Mouse (Mus musculus): ENCODE measurements around the gene Ptprm. TPM values are rescaled to one million over a fixed set of nuclear protein-coding genes. Genes with fewer than 3 reads are reported as not detected.

The Ptprm gene
- polyA plus RNA-seq, 1 experiment from 2014 or later: 35.9 TPM

GRCm38 (mm10) chr17:67011836-67012583 lies 342.2 kb downstream of the Ptprm start:
- WGBS: 70% methylated on average over 6 of the region's 6 CpGs
- H3K9me3 ChIP-seq (ENCODE audit: low read length): no peaks in the 10 kb centered on the region
- no peak overlapping the region for H3K4me3 ChIP-seq (ENCODE audit: low read depth, low read length)
- ATAC-seq: no peak; the same call in 1 of the 2 replicates
- H3K27ac ChIP-seq (ENCODE audit: low read length): no peak overlapping the region
- no peak for DNase-seq (ENCODE audit: low spot score)
- TF ChIP-seq CTCF (IDR thresholded peaks at IDR 0.05) (no peak), EP300 (IDR thresholded peaks at IDR 0.05) (no peak)
- H3K4me1 ChIP-seq (ENCODE audit: insufficient read depth, low read depth, low read length): no peaks in the 10 kb centered on the region
- no peaks in the 10 kb centered on the region for H3K27me3 ChIP-seq (replicated peaks; ENCODE audit: insufficient read depth, low read length)
- no peaks in the 10 kb centered on the region for H3K36me3 ChIP-seq (ENCODE audit: insufficient read depth, low read length)
- no peak overlapping the region for H3K9ac ChIP-seq (replicated peaks; ENCODE audit: low read depth)
- no peak overlapping the region for H3K4me2 ChIP-seq (replicated peaks; ENCODE audit: low read depth, low read length)

- H3K4me2 ChIP-seq (replicated peaks; ENCODE audit: low read depth, low read length): no peak overlapping the region
- no peaks in the 10 kb centered on the region for H3K36me3 ChIP-seq (ENCODE audit: insufficient read depth, low read length)
- TF ChIP-seq EP300 (IDR thresholded peaks at IDR 0.05) (no peak), CTCF (IDR thresholded peaks at IDR 0.05) (no peak)
- no peak overlapping the region for H3K4me3 ChIP-seq (ENCODE audit: low read depth, low read length)
- H3K27ac ChIP-seq (ENCODE audit: low read length): no peak overlapping the region
- 87% methylated on average over 4 of the region's 4 CpGs for WGBS
- H3K9me3 ChIP-seq (ENCODE audit: low read length): no peaks in the 10 kb centered on the region
- H3K27me3 ChIP-seq (replicated peaks; ENCODE audit: insufficient read depth, low read length): no peaks in the 10 kb centered on the region
- H3K4me1 ChIP-seq (ENCODE audit: insufficient read depth, low read depth, low read length): no peaks in the 10 kb centered on the region
- H3K9ac ChIP-seq (replicated peaks; ENCODE audit: low read depth): no peak overlapping the region
- DNase-seq (ENCODE audit: low spot score) (no peak), ATAC-seq (no peak)
These were observed 344.1 kb downstream of the Ptprm start for GRCm38 (mm10) chr17:67010136-67010535.

GRCm38 (mm10) chr17:67008137-67008536 lies 346.1 kb downstream of the Ptprm start:
- H3K27me3 ChIP-seq (replicated peaks; ENCODE audit: insufficient read depth, low read length): no peaks in the 10 kb centered on the region
- H3K36me3 ChIP-seq (ENCODE audit: insufficient read depth, low read length): no peaks in the 10 kb centered on the region
- WGBS: 96% methylated on average over 9 of the region's 9 CpGs
- no peak overlapping the region for H3K27ac ChIP-seq (ENCODE audit: low read length)
- ATAC-seq: no peak
- no peak overlapping the region for H3K4me2 ChIP-seq (replicated peaks; ENCODE audit: low read depth, low read length)
- H3K9me3 ChIP-seq (ENCODE audit: low read length): no peaks in the 10 kb centered on the region
- TF ChIP-seq CTCF (IDR thresholded peaks at IDR 0.05) (no peak), EP300 (IDR thresholded peaks at IDR 0.05) (no peak)
- H3K4me1 ChIP-seq (ENCODE audit: insufficient read depth, low read depth, low read length): no peaks in the 10 kb centered on the region
- H3K4me3 ChIP-seq (ENCODE audit: low read depth, low read length): no peak overlapping the region
- no peak overlapping the region for H3K9ac ChIP-seq (replicated peaks; ENCODE audit: low read depth)
- DNase-seq (ENCODE audit: low spot score): no peak

- peak; percentile 69 for DNase-seq (ENCODE audit: low spot score)
- Histone ChIP-seq H3K27me3 (replicated peaks; ENCODE audit: insufficient read depth, low read length) (no peaks in the 10 kb centered on the region), H3K27ac (ENCODE audit: low read length) (no peak overlapping the region), H3K4me2 (replicated peaks; ENCODE audit: low read depth, low read length) (no peak overlapping the region), H3K9me3 (ENCODE audit: low read length) (no peaks in the 10 kb centered on the region), H3K4me1 (ENCODE audit: insufficient read depth, low read depth, low read length) (no peaks in the 10 kb centered on the region), H3K4me3 (ENCODE audit: low read depth, low read length) (no peak overlapping the region), H3K9ac (replicated peaks; ENCODE audit: low read depth) (no peak overlapping the region), H3K36me3 (ENCODE audit: insufficient read depth, low read length) (no peaks in the 10 kb centered on the region)
- WGBS: 63% methylated on average over 14 of the region's 14 CpGs
- no peak for TF ChIP-seq EP300 (IDR thresholded peaks at IDR 0.05)
- TF ChIP-seq CTCF (IDR thresholded peaks at IDR 0.05): no peak
- ATAC-seq: peak; percentile 80
These were observed 347.4 kb downstream of the Ptprm start for GRCm38 (mm10) chr17:67006740-67007385.

GRCm38 (mm10) chr17:66996882-66997281 lies 357.4 kb downstream of the Ptprm start:
- Histone ChIP-seq H3K9ac (replicated peaks; ENCODE audit: low read depth) (no peak overlapping the region), H3K9me3 (ENCODE audit: low read length) (no peaks in the 10 kb centered on the region), H3K27ac (ENCODE audit: low read length) (no peak overlapping the region), H3K36me3 (ENCODE audit: insufficient read depth, low read length) (no peaks in the 10 kb centered on the region), H3K4me2 (replicated peaks; ENCODE audit: low read depth, low read length) (no peak overlapping the region), H3K27me3 (replicated peaks; ENCODE audit: insufficient read depth, low read length) (no peaks in the 10 kb centered on the region), H3K4me1 (ENCODE audit: insufficient read depth, low read depth, low read length) (no peaks in the 10 kb centered on the region), H3K4me3 (ENCODE audit: low read depth, low read length) (no peak overlapping the region)
- DNase-seq (ENCODE audit: low spot score) (no peak), ATAC-seq (no peak)
- WGBS: 71% methylated on average over 2 of the region's 2 CpGs
- TF ChIP-seq EP300 (IDR thresholded peaks at IDR 0.05): no peak
- TF ChIP-seq CTCF (IDR thresholded peaks at IDR 0.05): no peak

GRCm38 (mm10) chr17:66996016-66996415 lies 358.2 kb downstream of the Ptprm start:
- Histone ChIP-seq H3K4me1 (ENCODE audit: insufficient read depth, low read depth, low read length) (no peaks in the 10 kb centered on the region), H3K4me3 (ENCODE audit: low read depth, low read length) (no peak overlapping the region), H3K27me3 (replicated peaks; ENCODE audit: insufficient read depth, low read length) (no peaks in the 10 kb centered on the region), H3K9ac (replicated peaks; ENCODE audit: low read depth) (no peak overlapping the region), H3K9me3 (ENCODE audit: low read length) (no peaks in the 10 kb centered on the region), H3K4me2 (replicated peaks; ENCODE audit: low read depth, low read length) (no peak overlapping the region), H3K27ac (ENCODE audit: low read length) (no peak overlapping the region), H3K36me3 (ENCODE audit: insufficient read depth, low read length) (no peaks in the 10 kb centered on the region)
- no peak for ATAC-seq
- TF ChIP-seq EP300 (IDR thresholded peaks at IDR 0.05): no peak
- TF ChIP-seq CTCF (IDR thresholded peaks at IDR 0.05): no peak
- DNase-seq (ENCODE audit: low spot score): no peak
- WGBS: 89% methylated on average over 6 of the region's 6 CpGs
